Mouse (Mus musculus) embryonic facial prominence, embryonic 15.5 days (tissue): Measurements from ENCODE around the gene Tbc1d23. TPM values are rescaled to one million over a fixed set of nuclear protein-coding genes. Genes with fewer than 3 reads are reported as not detected.
"Not testable (repeated sequence)": the region's sequence is repeated elsewhere in the genome, so short reads cannot be mapped to it uniquely, and the experiment has no call there.

Experiments used
- ATAC-seq: fragments of 200-750 bp; cut with Nextera tagmentation; 2 replicates; pipeline ENCODE4 v1.8.0; 2017; ENCODE audit warnings: low read depth, moderate TSS enrichment; ENCODE audit not compliant: insufficient number of reproducible peaks, low FRiP score, low TSS enrichment
- H3K27ac ChIP-seq: fragments of 300-500 bp; sonication (generic); replicated peaks from 2 replicates; pipeline ENCODE4 v1.5.1; 2015; ENCODE audit warnings: mild to moderate bottlenecking, inconsistent platforms
- H3K27me3 ChIP-seq: fragments of 300-500 bp; sonication (generic); 2 replicates; pipeline ENCODE4 v1.6.1; 2015; ENCODE audit warnings: inconsistent platforms
- H3K36me3 ChIP-seq: fragments of 300-500 bp; sonication (generic); 2 replicates; pipeline ENCODE4 v1.6.1; 2015; ENCODE audit warnings: mild to moderate bottlenecking, inconsistent platforms
- H3K4me1 ChIP-seq: fragments of 300-500 bp; sonication (generic); 2 replicates; pipeline ENCODE4 v1.6.1; 2015; ENCODE audit warnings: inconsistent platforms
- H3K4me2 ChIP-seq: fragments of 300-500 bp; sonication (generic); replicated peaks from 2 replicates; pipeline ENCODE4 v1.6.1; 2015; ENCODE audit warnings: mild to moderate bottlenecking, inconsistent platforms
- H3K4me3 ChIP-seq: fragments of 300-500 bp; sonication (generic); replicated peaks from 2 replicates; pipeline ENCODE4 v1.5.1; 2015; ENCODE audit warnings: mild to moderate bottlenecking, inconsistent platforms
- H3K9ac ChIP-seq: fragments of 300-500 bp; sonication (generic); 2 replicates; pipeline ENCODE4 v1.6.1; 2015; ENCODE audit warnings: inconsistent platforms
- H3K9me3 ChIP-seq: fragments of 300-500 bp; sonication (generic); replicated peaks from 2 replicates; pipeline ENCODE4 v1.6.1; 2016; ENCODE audit warnings: inconsistent platforms
- WGBS: fragments of 180-500 bp; shearing (Covaris S2); methylation state at CpG from one replicate; pipeline ENCODE4 v1.1.7; 2015; 5-methylcytosine and 5-hydroxymethylcytosine counted together
- polyA plus RNA-seq: library from polyadenylated mRNA; unstranded; fragments of >200 nt; fragmentation: Nextera tagmentation; extraction: Ambion mirVana; gene quantifications from 2 replicates; pipeline ENCODE4 v1.2.1, GENCODE M21; 2015

The Tbc1d23 gene
- polyA plus RNA-seq, 1 experiment from 2014 or later = 33.9 TPM

- no peak overlapping the region for H3K4me2 ChIP-seq
- no peaks in the 10 kb centered on the region for H3K4me1 ChIP-seq
- ATAC-seq = no peak
- no peak overlapping the region for H3K4me3 ChIP-seq
- H3K9ac ChIP-seq = no peak overlapping the region
- H3K9me3 ChIP-seq = no peaks in the 10 kb centered on the region
- H3K27me3 ChIP-seq = no peaks in the 10 kb centered on the region
- H3K27ac ChIP-seq = no peak overlapping the region
- 74% methylated on average over 2 of the region's 2 CpGs for WGBS
- H3K36me3 ChIP-seq = peaks cover 39% of the 10 kb centered on the region
These were observed 55.6 kb downstream of the Tbc1d23 start for GRCm38 (mm10) chr16:57175751-57176150.

GRCm38 (mm10) chr16:57174480-57174879 lies 56.8 kb downstream of the Tbc1d23 start:
- not testable (repeated sequence) for H3K27me3 ChIP-seq, H3K4me1 ChIP-seq, H3K9ac ChIP-seq, H3K4me3 ChIP-seq, ATAC-seq, H3K27ac ChIP-seq, H3K4me2 ChIP-seq, H3K9me3 ChIP-seq
- peaks cover 42% of the 10 kb centered on the region for H3K36me3 ChIP-seq

- Histone ChIP-seq H3K27me3 (no peaks in the 10 kb centered on the region), H3K9me3 (no peaks in the 10 kb centered on the region), H3K36me3 (peaks cover 31% of the 10 kb centered on the region), H3K4me1 (no peaks in the 10 kb centered on the region), H3K9ac (no peak overlapping the region), H3K4me3 (no peak overlapping the region), H3K4me2 (no peak overlapping the region), H3K27ac (no peak overlapping the region)
- WGBS = 73% methylated on average over 6 of the region's 6 CpGs
- ATAC-seq = no peak
These were observed 59.7 kb downstream of the Tbc1d23 start for GRCm38 (mm10) chr16:57171570-57171969.

GRCm38 (mm10) chr16:57171161-57171560 lies 60.1 kb downstream of the Tbc1d23 start:
- no peaks in the 10 kb centered on the region for H3K4me1 ChIP-seq
- no peak overlapping the region for H3K4me2 ChIP-seq
- no peak overlapping the region for H3K9ac ChIP-seq
- H3K9me3 ChIP-seq = no peaks in the 10 kb centered on the region
- H3K36me3 ChIP-seq = peaks cover 28% of the 10 kb centered on the region
- no peaks in the 10 kb centered on the region for H3K27me3 ChIP-seq
- no peak overlapping the region for H3K4me3 ChIP-seq
- 95% methylated on average over 8 of the region's 8 CpGs for whole genome bisulfite sequencing
- no peak overlapping the region for H3K27ac ChIP-seq
- ATAC-seq = no peak

- Histone ChIP-seq H3K9ac (no peak overlapping the region), H3K9me3 (no peaks in the 10 kb centered on the region), H3K4me1 (no peaks in the 10 kb centered on the region; the same call in 1 of the 2 replicates), H3K4me3 (no peak overlapping the region), H3K27ac (no peak overlapping the region), H3K27me3 (no peaks in the 10 kb centered on the region), H3K36me3 (peaks cover 37% of the 10 kb centered on the region), H3K4me2 (no peak overlapping the region)
- no peak for ATAC-seq
- 62% methylated on average over 4 of the region's 4 CpGs for WGBS
These were observed 63.1 kb downstream of the Tbc1d23 start for GRCm38 (mm10) chr16:57168236-57168635.

GRCm38 (mm10) chr16:57167514-57167912 lies 63.8 kb downstream of the Tbc1d23 start:
- Histone ChIP-seq H3K27ac (peak overlapping the region; percentile 87; the same call in 1 of the 2 replicates), H3K9me3 (no peaks in the 10 kb centered on the region), H3K4me1 (no peaks in the 10 kb centered on the region; the same call in 1 of the 2 replicates), H3K4me2 (peak overlapping the region; percentile 50), H3K27me3 (no peaks in the 10 kb centered on the region), H3K36me3 (peaks cover 39% of the 10 kb centered on the region), H3K9ac (no peak overlapping the region), H3K4me3 (peak overlapping the region; percentile 63)
- WGBS = 27% methylated on average over 5 of the region's 5 CpGs
- ATAC-seq = peak; percentile 6; the same call in 1 of the 2 replicates

GRCm38 (mm10) chr16:57166611-57167513 lies 64.4 kb downstream of the Tbc1d23 start, which contains the start of gene Nit2:
TSS of gene Nit2 (minus strand) at chr16:57167341.
- WGBS = under 1% methylated on average over 58 of the region's 58 CpGs

GRCm38 (mm10) chr16:57166086-57166485 lies 65.2 kb downstream of the Tbc1d23 start:
- Histone ChIP-seq H3K9ac (no peak overlapping the region), H3K4me2 (peak overlapping the region; percentile 50), H3K4me3 (peak overlapping the region; percentile 63), H3K9me3 (no peaks in the 10 kb centered on the region), H3K27ac (no peak overlapping the region), H3K27me3 (no peaks in the 10 kb centered on the region), H3K36me3 (peaks cover 40% of the 10 kb centered on the region), H3K4me1 (no peaks in the 10 kb centered on the region; the same call in 1 of the 2 replicates)
- ATAC-seq = no peak
- WGBS = 82% methylated on average over 6 of the region's 6 CpGs

More at GRCm38 (mm10) chr16:57166611-57167513, 64.4 kb downstream of the Tbc1d23 start, which contains the start of gene Nit2:
- peaks cover 38% of the 10 kb centered on the region for H3K36me3 ChIP-seq
- H3K27me3 ChIP-seq = no peaks in the 10 kb centered on the region
- H3K4me1 ChIP-seq = no peaks in the 10 kb centered on the region; the same call in 1 of the 2 replicates
- peak within 1 kb of the TSS; percentile 57 for H3K9ac ChIP-seq
- H3K27ac ChIP-seq = peak within 1 kb of the TSS; percentile 87
- H3K4me2 ChIP-seq = peak within 1 kb of the TSS; percentile 50
- H3K4me3 ChIP-seq = peak within 1 kb of the TSS; percentile 63
- H3K9me3 ChIP-seq = no peaks in the 10 kb centered on the region
- ATAC-seq = peak; percentile 97

- H3K27me3 ChIP-seq = no peaks in the 10 kb centered on the region
- H3K4me1 ChIP-seq = no peaks in the 10 kb centered on the region; the same call in 1 of the 2 replicates
- H3K4me3 ChIP-seq = no peak overlapping the region
- H3K4me2 ChIP-seq = no peak overlapping the region
- no peak for ATAC-seq
- no peaks in the 10 kb centered on the region for H3K9me3 ChIP-seq
- WGBS = 96% methylated on average over 5 of the region's 5 CpGs
- H3K27ac ChIP-seq = no peak overlapping the region
- H3K9ac ChIP-seq = no peak overlapping the region
- H3K36me3 ChIP-seq = peaks cover 34% of the 10 kb centered on the region
These were observed 66.1 kb downstream of the Tbc1d23 start for GRCm38 (mm10) chr16:57165157-57165556.

- Histone ChIP-seq H3K9ac (no peak overlapping the region), H3K4me2 (no peak overlapping the region), H3K27ac (no peak overlapping the region), H3K36me3 (peaks cover 42% of the 10 kb centered on the region), H3K9me3 (no peaks in the 10 kb centered on the region), H3K27me3 (no peaks in the 10 kb centered on the region), H3K4me1 (no peaks in the 10 kb centered on the region; the same call in 1 of the 2 replicates), H3K4me3 (no peak overlapping the region)
- ATAC-seq = no peak
- 94% methylated on average over 1 of the region's 1 CpGs for whole genome bisulfite sequencing
These were observed 67.6 kb downstream of the Tbc1d23 start for GRCm38 (mm10) chr16:57163694-57164093.

- Histone ChIP-seq H3K36me3 (peaks cover 51% of the 10 kb centered on the region), H3K9me3 (no peaks in the 10 kb centered on the region), H3K9ac (no peak overlapping the region), H3K4me2 (no peak overlapping the region), H3K27ac (no peak overlapping the region), H3K4me1 (no peaks in the 10 kb centered on the region; the same call in 1 of the 2 replicates), H3K4me3 (no peak overlapping the region), H3K27me3 (no peaks in the 10 kb centered on the region)
- 89% methylated on average over 5 of the region's 5 CpGs for WGBS
- ATAC-seq = no peak
These were observed 68.5 kb downstream of the Tbc1d23 start for GRCm38 (mm10) chr16:57162841-57163240.
